Mouse (Mus musculus): ENCODE data around the gene Cfap46. TPM values are rescaled to one million over a fixed set of nuclear protein-coding genes. Genes with fewer than 3 reads are reported as not detected.

Gene Cfap46
- polyA plus RNA-seq, 1 experiment from 2014 or later: not detected

- no peak for ATAC-seq (ENCODE audit: insufficient number of reproducible peaks, insufficient read depth, low FRiP score, low read depth)
Observed at GRCm38 (mm10) chr7:139563425-139563824, 120.2 kb downstream of the Cfap46 start.

GRCm38 (mm10) chr7:139559659-139560058, 124.0 kb downstream of the Cfap46 start:
- no peaks in the 10 kb centered on the region for H3K9me3 ChIP-seq (ENCODE audit: control insufficient read depth, low read length)
- ATAC-seq (ENCODE audit: insufficient number of reproducible peaks, insufficient read depth, low FRiP score, low read depth): no peak
- peaks cover 42% of the 10 kb centered on the region for H3K36me3 ChIP-seq (ENCODE audit: control insufficient read depth, insufficient read depth, low read length)
- 94% methylated on average over 10 of the region's 10 CpGs for WGBS
- H3K27me3 ChIP-seq (ENCODE audit: control insufficient read depth, insufficient read depth, low read length): no peaks in the 10 kb centered on the region
- no peak overlapping the region for H3K4me3 ChIP-seq (ENCODE audit: control insufficient read depth in 1 of 2, insufficient read depth in 1 of 2, low read depth in 1 of 2, low read length in 2 of 2)
- no peak overlapping the region for H3K9ac ChIP-seq (ENCODE audit: low read length)
- H3K4me1 ChIP-seq (ENCODE audit: control insufficient read depth in 2 of 2, insufficient read depth in 2 of 2, low read length in 2 of 2): peaks cover 10 to 22% of the 10 kb centered on the region in 2 experiments; a peak in 3 of 4 replicates
- no peak overlapping the region for H3K27ac ChIP-seq (replicated peaks in 1 of 2; ENCODE audit: control insufficient read depth in 1 of 2, insufficient read depth in 1 of 2, low read depth in 2 of 2, low read length in 2 of 2)
- H3K4me2 ChIP-seq (ENCODE audit: low read length): no peak overlapping the region

More at GRCm38 (mm10) chr7:139563425-139563824, 120.2 kb downstream of the Cfap46 start:
- H3K27me3 ChIP-seq (ENCODE audit: control insufficient read depth, insufficient read depth, low read length): no peaks in the 10 kb centered on the region
- H3K9me3 ChIP-seq (ENCODE audit: control insufficient read depth, low read length): no peaks in the 10 kb centered on the region
- peaks cover 77% of the 10 kb centered on the region for H3K36me3 ChIP-seq (ENCODE audit: control insufficient read depth, insufficient read depth, low read length)
- 44% methylated on average over 4 of the region's 4 CpGs for WGBS
- H3K4me3 ChIP-seq (ENCODE audit: control insufficient read depth in 1 of 2, insufficient read depth in 1 of 2, low read depth in 1 of 2, low read length in 2 of 2): no peak overlapping the region
- H3K4me1 ChIP-seq (ENCODE audit: control insufficient read depth in 2 of 2, insufficient read depth in 2 of 2, low read length in 2 of 2): peaks cover 10 to 17% of the 10 kb centered on the region in 2 experiments; a peak in 3 of 4 replicates
- peak overlapping the region in 1 of 2 experiments; percentile 19; a peak in 1 of 4 replicates for H3K27ac ChIP-seq (replicated peaks in 1 of 2; ENCODE audit: control insufficient read depth in 1 of 2, insufficient read depth in 1 of 2, low read depth in 2 of 2, low read length in 2 of 2)
- H3K9ac ChIP-seq (ENCODE audit: low read length): no peak overlapping the region
- no peak overlapping the region for H3K4me2 ChIP-seq (ENCODE audit: low read length)

GRCm38 (mm10) chr7:139556746-139557526, 126.7 kb downstream of the Cfap46 start:
- 0 out of 2 replicates have a peak, but pooled peaks have one; percentile 23 for ATAC-seq (ENCODE audit: insufficient number of reproducible peaks, insufficient read depth, low FRiP score, low read depth)
- WGBS: 46% methylated on average over 10 of the region's 10 CpGs
- Histone ChIP-seq H3K4me1 (ENCODE audit: control insufficient read depth in 2 of 2, insufficient read depth in 2 of 2, low read length in 2 of 2) (0 out of 4 replicates have a peak, but pooled peaks cover 0 to 4% of the 10 kb centered on the region in 2 experiments), H3K27me3 (ENCODE audit: control insufficient read depth, insufficient read depth, low read length) (no peaks in the 10 kb centered on the region), H3K36me3 (ENCODE audit: control insufficient read depth, insufficient read depth, low read length) (peaks cover 33% of the 10 kb centered on the region), H3K27ac (replicated peaks in 1 of 2; ENCODE audit: control insufficient read depth in 1 of 2, insufficient read depth in 1 of 2, low read depth in 2 of 2, low read length in 2 of 2) (no peak overlapping the region), H3K4me3 (ENCODE audit: control insufficient read depth in 1 of 2, insufficient read depth in 1 of 2, low read depth in 1 of 2, low read length in 2 of 2) (no peak overlapping the region), H3K4me2 (ENCODE audit: low read length) (no peak overlapping the region), H3K9ac (ENCODE audit: low read length) (no peak overlapping the region), H3K9me3 (ENCODE audit: control insufficient read depth, low read length) (no peaks in the 10 kb centered on the region)

- Histone ChIP-seq H3K4me3 (ENCODE audit: control insufficient read depth in 1 of 2, insufficient read depth in 1 of 2, low read depth in 1 of 2, low read length in 2 of 2) (no peak overlapping the region), H3K9me3 (ENCODE audit: control insufficient read depth, low read length) (no peaks in the 10 kb centered on the region), H3K4me2 (ENCODE audit: low read length) (no peak overlapping the region), H3K4me1 (ENCODE audit: control insufficient read depth in 2 of 2, insufficient read depth in 2 of 2, low read length in 2 of 2) (0 out of 4 replicates have a peak, but pooled peaks cover 0 to 4% of the 10 kb centered on the region in 2 experiments), H3K9ac (ENCODE audit: low read length) (no peak overlapping the region), H3K27ac (replicated peaks in 1 of 2; ENCODE audit: control insufficient read depth in 1 of 2, insufficient read depth in 1 of 2, low read depth in 2 of 2, low read length in 2 of 2) (no peak overlapping the region), H3K27me3 (ENCODE audit: control insufficient read depth, insufficient read depth, low read length) (no peaks in the 10 kb centered on the region), H3K36me3 (ENCODE audit: control insufficient read depth, insufficient read depth, low read length) (peaks cover 37% of the 10 kb centered on the region)
- 64% methylated on average over 5 of the region's 5 CpGs for WGBS
- no peak for ATAC-seq (ENCODE audit: insufficient number of reproducible peaks, insufficient read depth, low FRiP score, low read depth)
Observed at GRCm38 (mm10) chr7:139556331-139556730, 127.3 kb downstream of the Cfap46 start.

GRCm38 (mm10) chr7:139551519-139551918, 132.1 kb downstream of the Cfap46 start:
- Histone ChIP-seq H3K27me3 (ENCODE audit: control insufficient read depth, insufficient read depth, low read length) (no peaks in the 10 kb centered on the region), H3K4me3 (ENCODE audit: control insufficient read depth in 1 of 2, insufficient read depth in 1 of 2, low read depth in 1 of 2, low read length in 2 of 2) (no peak overlapping the region), H3K9me3 (ENCODE audit: control insufficient read depth, low read length) (no peaks in the 10 kb centered on the region), H3K4me1 (ENCODE audit: control insufficient read depth in 2 of 2, insufficient read depth in 2 of 2, low read length in 2 of 2) (0 out of 4 replicates have a peak, but pooled peaks cover 0 to 4% of the 10 kb centered on the region in 2 experiments), H3K27ac (replicated peaks in 1 of 2; ENCODE audit: control insufficient read depth in 1 of 2, insufficient read depth in 1 of 2, low read depth in 2 of 2, low read length in 2 of 2) (no peak overlapping the region), H3K4me2 (ENCODE audit: low read length) (no peak overlapping the region), H3K36me3 (ENCODE audit: control insufficient read depth, insufficient read depth, low read length) (peaks cover 32% of the 10 kb centered on the region; the same call in 1 of the 2 replicates), H3K9ac (ENCODE audit: low read length) (no peak overlapping the region)
- 72% methylated on average over 2 of the region's 2 CpGs for WGBS
- no peak for ATAC-seq (ENCODE audit: insufficient number of reproducible peaks, insufficient read depth, low FRiP score, low read depth)

Other genes with a start within 250 kb of the Cfap46 start
- 0.12 and 0.15 TPM in 2 replicates for gene Nkx6-2, start 101.0 kb downstream of the Cfap46 start, polyA plus RNA-seq (2014; fragmentation: Nextera tagmentation; extraction: Ambion mirVana)
- 0.19 TPM in 1 of 2 replicates, not detected in the other for gene Adgra1, start 150.4 kb upstream of the Cfap46 start, polyA plus RNA-seq (2014; fragmentation: Nextera tagmentation; extraction: Ambion mirVana)
- 0.09 and 0.16 TPM in 2 replicates for gene Kndc1, start 210.9 kb upstream of the Cfap46 start, polyA plus RNA-seq (2014; fragmentation: Nextera tagmentation; extraction: Ambion mirVana)